Mouse (Mus musculus) CH12.LX (cell line): Measurements from ENCODE around the gene Fam53a. TPM values are rescaled to one million over a fixed set of nuclear protein-coding genes. Genes with fewer than 3 reads are reported as not detected.

Experiments used
- DNase-seq: peaks from one replicate; pipeline ENCODE4 v3.0.0-alpha.2; 2013; ENCODE audit errors: extremely low read depth
- H3K27ac ChIP-seq: 2 replicates; pipeline ENCODE4 v1.5.1; 2012; ENCODE audit warnings: low read depth, mild to moderate bottlenecking, control low read depth, moderate library complexity; ENCODE audit not compliant: insufficient read depth
- H3K27me3 ChIP-seq: replicated peaks from 2 replicates; pipeline ENCODE3; 2012; ENCODE audit warnings: inconsistent platforms
- H3K36me3 ChIP-seq, 2 experiments: replicated peaks in 1 of 2; 2 replicates each; pipeline versions ENCODE3 to v1.6.1; 2012; ENCODE audit warnings: inconsistent platforms in 1 of 2, low read length in 1 of 2, mild to moderate bottlenecking in 1 of 2, mixed read lengths in 1 of 2, moderate library complexity in 1 of 2; ENCODE audit not compliant: control insufficient read depth in 1 of 2, insufficient read depth in 1 of 2
- H3K4me1 ChIP-seq, 2 experiments: 2 replicates each; pipeline ENCODE4 v1.6.1; 2012; ENCODE audit warnings: inconsistent platforms in 1 of 2, moderate library complexity in 1 of 2; ENCODE audit not compliant: insufficient read depth in 2 of 2, control insufficient read depth in 1 of 2
- H3K4me2 ChIP-seq: 2 replicates; pipeline ENCODE4 v1.6.1; 2012; ENCODE audit warnings: low read depth, mild to moderate bottlenecking, control low read depth; ENCODE audit not compliant: poor library complexity, insufficient read depth, severe bottlenecking
- H3K4me3 ChIP-seq, 3 experiments: fragments of 150-350 bp in 1 of 3; sonication (generic) in 1 of 3; replicated peaks in 1 of 3; 2 replicates each; pipeline versions ENCODE3 to v1.5.1; 2011 to 2012; ENCODE audit warnings: low read depth in 2 of 3, low read length in 2 of 3, mild to moderate bottlenecking in 2 of 3, moderate library complexity in 2 of 3, control low read depth in 1 of 3, improper control_type of control experiment in 1 of 3, inconsistent platforms in 1 of 3, mixed read lengths in 1 of 3; ENCODE audit not compliant: poor library complexity in 1 of 3
- H3K79me2 ChIP-seq: replicated peaks from 2 replicates; pipeline ENCODE4 v1.6.1; 2012; ENCODE audit warnings: mild to moderate bottlenecking, moderate library complexity; ENCODE audit not compliant: control insufficient read depth, poor library complexity, insufficient read depth, severe bottlenecking; ENCODE audit errors: extremely low read depth
- H3K9ac ChIP-seq: 2 replicates; pipeline ENCODE4 v1.6.1; 2012; ENCODE audit warnings: low read depth, mild to moderate bottlenecking, control low read depth, moderate library complexity; ENCODE audit not compliant: insufficient read depth
- H3K9me3 ChIP-seq: replicated peaks from 2 replicates; pipeline ENCODE3; 2012; ENCODE audit warnings: low read length, inconsistent platforms, mixed read lengths
- CTCF ChIP-seq, 2 experiments: IDR thresholded peaks in 1 of 2; conservative IDR thresholded peaks in 1 of 2; 2 replicates each; pipeline ENCODE4 v1.5.1; 2011 to 2012; ENCODE audit warnings: low read depth in 2 of 2, low read length in 2 of 2, improper control_type of control experiment in 1 of 2, inconsistent platforms in 1 of 2, mild to moderate bottlenecking in 1 of 2, moderate library complexity in 1 of 2
- E2F4 ChIP-seq: IDR thresholded peaks from 2 replicates; pipeline ENCODE4 v1.6.1; 2011; ENCODE audit warnings: low read depth, low read length, improper control_type of control experiment; ENCODE audit not compliant: insufficient replicate concordance
- GABPA ChIP-seq: IDR thresholded peaks from 2 replicates; pipeline ENCODE4 v1.6.1; 2012; ENCODE audit warnings: low read depth, low read length, improper control_type of control experiment, inconsistent platforms; ENCODE audit not compliant: insufficient replicate concordance
- JUND ChIP-seq: conservative IDR thresholded peaks from 2 replicates; pipeline ENCODE4 v1.6.1; 2011; ENCODE audit warnings: low read depth, low read length, improper control_type of control experiment
- KAT2A ChIP-seq: IDR thresholded peaks from 2 replicates; pipeline ENCODE4 v1.6.1; 2012; ENCODE audit warnings: low read length, improper control_type of control experiment, inconsistent platforms; ENCODE audit not compliant: insufficient replicate concordance
- MAFK ChIP-seq: IDR thresholded peaks from 2 replicates; pipeline ENCODE4 v1.6.1; 2011; ENCODE audit warnings: low read length, improper control_type of control experiment; ENCODE audit not compliant: insufficient replicate concordance
- MAX ChIP-seq: IDR thresholded peaks from 2 replicates; pipeline ENCODE4 v1.6.1; 2011; ENCODE audit warnings: low read length, improper control_type of control experiment
- MAZ ChIP-seq: IDR thresholded peaks from 2 replicates; pipeline ENCODE4 v1.6.1; 2012; ENCODE audit warnings: low read depth, mild to moderate bottlenecking, inconsistent platforms, low read length, improper control_type of control experiment, moderate library complexity
- MXI1 ChIP-seq: IDR thresholded peaks from 2 replicates; pipeline ENCODE4 v1.6.1; 2011; ENCODE audit warnings: mild to moderate bottlenecking, low read depth, low read length, improper control_type of control experiment
- NRF1 ChIP-seq: IDR thresholded peaks from 2 replicates; pipeline ENCODE4 v1.6.1; 2014; ENCODE audit warnings: low read depth, mild to moderate bottlenecking, inconsistent platforms, low read length, improper control_type of control experiment, moderate library complexity
- POLR2A ChIP-seq: IDR thresholded peaks from 2 replicates; pipeline ENCODE4 v1.6.1; 2011; ENCODE audit warnings: low read depth, mild to moderate bottlenecking, improper control_type of control experiment, low read length
- POLR2AphosphoS2 ChIP-seq: IDR thresholded peaks from 2 replicates; pipeline ENCODE4 v1.6.1; 2011; ENCODE audit warnings: low read depth, low read length, improper control_type of control experiment
- RAD21 ChIP-seq: IDR thresholded peaks from 2 replicates; pipeline ENCODE4 v1.6.1; 2011; ENCODE audit warnings: low read depth, mild to moderate bottlenecking, low read length, improper control_type of control experiment, moderate library complexity
- SIN3A ChIP-seq: IDR thresholded peaks from 2 replicates; pipeline ENCODE4 v1.6.1; 2012; ENCODE audit warnings: low read length, improper control_type of control experiment, inconsistent platforms
- SMC3 ChIP-seq: IDR thresholded peaks from 2 replicates; pipeline ENCODE4 v1.6.1; 2011; ENCODE audit warnings: low read depth, low read length, improper control_type of control experiment
- TCF12 ChIP-seq: IDR thresholded peaks from 2 replicates; pipeline ENCODE4 v1.6.1; 2014; ENCODE audit warnings: low read depth, mild to moderate bottlenecking, inconsistent platforms, low read length, improper control_type of control experiment
- ZMIZ1 ChIP-seq: IDR thresholded peaks from 2 replicates; pipeline ENCODE4 v1.6.1; 2012; ENCODE audit warnings: low read depth, mild to moderate bottlenecking, inconsistent platforms, low read length, improper control_type of control experiment
- dilution Hi-C: fragments of 300-500 bp; cut with MboI; formaldehyde crosslinking; loops from 2 replicates; pipeline ENCODE4 v1.14.3; 2020; ENCODE audit warnings: low sequenced_read_pairs; ENCODE audit not compliant: extremely low pct_unique_long_range_greater_than_20kb, extremely low pct_ligation_motif_present
- in situ Hi-C: fragments of 300-500 bp; cut with MboI; formaldehyde crosslinking; loops from 3 replicates; pipeline ENCODE4 v1.14.3; 2019; ENCODE audit warnings: low sequenced_read_pairs, low pct_ligation_motif_present, low pct_unique_long_range_greater_than_20kb, mixed read lengths
- polyA plus RNA-seq: library from polyadenylated mRNA; unstranded; fragments of >175 nt; gene quantifications from 2 replicates; pipeline ENCODE4 v1.2.1, GENCODE M21; 2012; ENCODE audit warnings: low read depth; ENCODE audit not compliant: insufficient read length
- total RNA-seq, 2 experiments: library from RNA; depleted of rRNA; stranded (reverse); fragments of 300-350 nt in 1 of 2; fragments of >200 nt in 1 of 2; gene quantifications; 2 replicates each; pipeline ENCODE4 v1.2.3; 2012 to 2014

Gene Fam53a
- total and polyA plus RNA-seq, 3 experiments = 26.6 to 33.4 (median 29.2) TPM

DNA sequence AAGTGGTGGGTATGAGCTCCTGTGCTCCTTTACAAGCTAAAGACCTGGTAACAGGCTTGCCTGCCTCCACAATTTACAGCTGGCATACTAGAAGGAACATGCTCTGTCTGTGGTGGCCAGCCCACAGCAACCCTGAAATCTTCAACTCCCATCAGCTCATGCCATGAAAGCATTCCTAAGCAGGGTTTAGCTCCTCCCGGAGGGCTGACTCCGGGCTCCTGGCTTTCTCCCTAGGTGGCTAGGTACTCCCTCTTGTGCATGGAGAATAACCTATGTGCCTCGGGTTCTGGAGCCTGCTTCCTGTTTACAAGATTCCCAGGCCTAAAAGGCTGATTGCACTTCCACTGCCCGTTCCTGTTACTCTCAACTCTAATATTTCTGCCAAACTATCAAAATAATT, 9.4 kb upstream of the Fam53a start:
- Histone ChIP-seq H3K9ac (no peak overlapping the region), H3K4me1 (no peaks in the 10 kb centered on the region), H3K4me3 (no peak overlapping the region), H3K9me3 (no peaks in the 10 kb centered on the region), H3K4me2 (no peak overlapping the region), H3K36me3 (peaks cover 45 to 80% of the 10 kb centered on the region in 2 experiments), H3K27ac (no peak overlapping the region), H3K79me2 (peaks cover 5% of the 10 kb centered on the region; the same call in 1 of the 2 replicates), H3K27me3 (no peaks in the 10 kb centered on the region)
- no peak for TF ChIP-seq NRF1
- TF ChIP-seq POLR2AphosphoS2 = peak; percentile 66; the same call in 1 of the 2 replicates
- TF ChIP-seq MAX = no peak
- TF ChIP-seq MAFK = no peak
- TF ChIP-seq TCF12 = no peak
- no peak for TF ChIP-seq SIN3A
- in situ Hi-C loops = no loop called here
- DNase-seq = no peak
- dilution Hi-C loops = no loop called here

DNA sequence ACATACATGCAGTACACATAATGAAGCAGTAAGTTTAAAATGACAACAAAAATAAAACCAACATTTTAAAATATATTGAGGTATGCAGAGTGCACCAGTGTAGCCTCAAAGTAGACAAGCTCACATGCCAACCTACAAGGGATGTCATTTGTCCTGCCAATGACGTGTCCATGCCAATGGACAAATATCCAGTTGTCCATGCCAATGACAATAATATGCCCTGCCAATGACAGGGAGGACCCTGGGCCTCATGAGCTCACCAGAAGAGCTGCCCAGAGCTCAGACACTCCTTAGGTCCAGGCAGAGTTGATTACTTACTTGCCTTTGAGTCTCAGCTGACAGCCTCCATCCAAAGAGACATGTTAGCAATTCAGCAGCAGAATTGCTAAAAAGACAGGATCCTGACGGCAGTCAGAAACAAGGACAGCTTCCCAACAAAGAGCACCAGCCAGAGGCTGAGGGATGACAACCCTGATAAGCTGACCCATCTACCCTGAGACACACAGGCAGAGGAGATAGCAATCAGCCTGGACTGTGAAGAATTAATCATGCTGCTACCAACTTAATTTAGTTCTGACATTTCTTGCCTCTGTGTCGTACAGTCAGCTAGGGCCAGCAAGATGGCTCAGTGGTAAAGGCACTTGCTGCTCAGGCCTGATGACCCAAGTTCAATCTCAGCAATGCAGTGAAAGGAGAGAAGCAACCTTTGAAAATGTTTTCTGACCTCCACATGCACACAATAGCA, 8.3 kb upstream of the Fam53a start:
- no peak overlapping the region for H3K4me2 ChIP-seq
- TF ChIP-seq JUND (no peak), RAD21 (no peak)
- TF ChIP-seq, all 38 proteins: peak for 0
- Histone ChIP-seq H3K4me3 (no peak overlapping the region), H3K4me1 (no peaks in the 10 kb centered on the region), H3K9me3 (no peaks in the 10 kb centered on the region), H3K27ac (no peak overlapping the region), H3K27me3 (no peaks in the 10 kb centered on the region), H3K79me2 (peaks cover 5% of the 10 kb centered on the region; the same call in 1 of the 2 replicates), H3K9ac (no peak overlapping the region), H3K36me3 (peaks cover 35 to 69% of the 10 kb centered on the region in 2 experiments)
- dilution Hi-C loops (no loop called here), in situ Hi-C loops (no loop called here)
- DNase-seq = no peak

DNA sequence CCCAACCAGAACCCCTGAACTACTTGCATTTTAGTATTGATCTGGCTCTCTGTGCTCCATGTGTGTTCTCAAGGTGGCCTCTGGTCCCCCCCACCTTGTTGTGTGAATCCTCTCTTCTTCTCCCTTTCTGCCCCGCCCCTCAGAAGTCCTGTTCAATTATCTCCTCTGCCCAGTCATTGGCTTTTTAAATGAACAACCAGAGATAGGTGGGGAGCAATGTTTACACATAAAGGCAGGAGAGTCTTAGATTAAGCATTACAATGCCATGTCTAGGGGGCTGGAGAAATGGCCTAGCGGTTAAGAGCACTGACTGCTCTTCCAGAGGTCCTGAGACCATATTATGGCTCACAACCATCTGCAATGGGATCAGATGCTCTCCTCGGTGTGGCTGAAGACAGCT, 5.9 kb upstream of the Fam53a start:
- no peaks in the 10 kb centered on the region; the same call in 1 of the 2 replicates for H3K79me2 ChIP-seq
- in situ Hi-C loops = no loop called here
- dilution Hi-C loops = no loop called here
- H3K4me1 ChIP-seq = peaks cover 0 to 11% of the 10 kb centered on the region in 2 experiments; a peak in 2 of 4 replicates
- no peak overlapping the region for H3K27ac ChIP-seq
- TF ChIP-seq E2F4 = no peak
- TF ChIP-seq NRF1 = no peak
- no peak for TF ChIP-seq MAX
- TF ChIP-seq CTCF (conservative IDR thresholded peaks at IDR 0.05 in 1 of 2, IDR thresholded peaks at IDR 0.05 in 1 of 2; ENCODE audit: low read depth in 2 of 2, low read length in 2 of 2) = no peak
- TF ChIP-seq ZMIZ1 = no peak
- no peak for TF ChIP-seq MAZ
- no peak for TF ChIP-seq KAT2A
- TF ChIP-seq MXI1 = no peak
- no peak for TF ChIP-seq SMC3
- TF ChIP-seq GABPA = no peak
- no peak for TF ChIP-seq POLR2A
- TF ChIP-seq MAFK = no peak
- no peak for TF ChIP-seq SIN3A
- H3K9me3 ChIP-seq = no peaks in the 10 kb centered on the region
- no peak overlapping the region for H3K4me3 ChIP-seq
- DNase-seq = no peak
- H3K27me3 ChIP-seq = no peaks in the 10 kb centered on the region
- H3K9ac ChIP-seq = no peak overlapping the region
- no peak overlapping the region for H3K4me2 ChIP-seq
- peaks cover 17 to 53% of the 10 kb centered on the region in 2 experiments for H3K36me3 ChIP-seq
